Mouse (Mus musculus) embryonic facial prominence, embryonic 13.5 days (tissue): Measurements from ENCODE around the gene Efnb3. TPM values are rescaled to one million over a fixed set of nuclear protein-coding genes. Genes with fewer than 3 reads are reported as not detected.

Experiments
- microRNA-seq: library from miRNA; unstranded; fragments of <30 nt; microRNA quantifications from one replicate; pipeline ENCODE4, GENCODE M21; 2016
- polyA plus RNA-seq: library from polyadenylated mRNA; unstranded; fragments of >200 nt; fragmentation: Nextera tagmentation; extraction: Ambion mirVana; gene quantifications from 2 replicates; pipeline ENCODE4 v1.2.1, GENCODE M21; 2015

Gene Efnb3
- polyA plus RNA-seq, 1 experiment from 2014 or later, result 46.3 TPM

Small RNA genes lying within 50 kb of the gene (microRNA-seq; reads per million reads assigned to microRNA genes)
- gene Gm27493, result not detected

Other genes with a start within 250 kb of the Efnb3 start
- gene Cntrob, start 236.4 kb downstream of the Efnb3 start, polyA plus RNA-seq, result 30.4 and 33.8 TPM in 2 replicates
- gene Trappc1, start 236.2 kb downstream of the Efnb3 start, polyA plus RNA-seq, result 177 and 187 TPM in 2 replicates
- 1.8 and 2.5 TPM in 2 replicates for gene Kcnab3, start 233.9 kb downstream of the Efnb3 start, polyA plus RNA-seq
- gene Rnf227, start 219.7 kb downstream of the Efnb3 start, polyA plus RNA-seq, result 24.7 and 26.4 TPM in 2 replicates
- gene Chd3, start 190.8 kb downstream of the Efnb3 start, polyA plus RNA-seq, result 135 and 142 TPM in 2 replicates
- gene Naa38, start 164.7 kb downstream of the Efnb3 start, polyA plus RNA-seq, result 145 and 150 TPM in 2 replicates
- 43.4 and 46.5 TPM in 2 replicates for gene Cyb5d1, start 164.6 kb downstream of the Efnb3 start, polyA plus RNA-seq
- 13.2 and 16.4 TPM in 2 replicates for gene Tmem88, start 162.0 kb downstream of the Efnb3 start, polyA plus RNA-seq
- gene Kdm6b, start 146.5 kb downstream of the Efnb3 start, polyA plus RNA-seq, result 41.3 and 43.1 TPM in 2 replicates
- gene Dnah2, start 11.1 kb downstream of the Efnb3 start, polyA plus RNA-seq, result 4.2 and 4.4 TPM in 2 replicates
- gene Wrap53, start 20.1 kb upstream of the Efnb3 start, polyA plus RNA-seq, result 26.9 TPM in 2 replicates
- gene Trp53, start 20.2 kb upstream of the Efnb3 start, polyA plus RNA-seq, result 160 and 186 TPM in 2 replicates
- 7.9 and 8.3 TPM in 2 replicates for gene Atp1b2, start 45.7 kb upstream of the Efnb3 start, polyA plus RNA-seq
- gene Shbg, start 57.7 kb upstream of the Efnb3 start, polyA plus RNA-seq, result 0.50 TPM in 1 of 2 replicates, not detected in the other
- 23.8 and 28.2 TPM in 2 replicates for gene Sat2, start 61.8 kb upstream of the Efnb3 start, polyA plus RNA-seq
- 36.6 and 44.1 TPM in 2 replicates for gene Fxr2, start 72.8 kb upstream of the Efnb3 start, polyA plus RNA-seq
- gene Sox15, start 95.1 kb upstream of the Efnb3 start, polyA plus RNA-seq, result 0.41 and 0.63 TPM in 2 replicates
- gene Mpdu1, start 102.4 kb upstream of the Efnb3 start, polyA plus RNA-seq, result 54.3 and 74.9 TPM in 2 replicates
- gene Cd68, start 105.9 kb upstream of the Efnb3 start, polyA plus RNA-seq, result 11.4 and 11.9 TPM in 2 replicates
- gene Eif4a1, start 112.2 kb upstream of the Efnb3 start, polyA plus RNA-seq, result 514 and 625 TPM in 2 replicates
- gene Senp3, start 121.9 kb upstream of the Efnb3 start, polyA plus RNA-seq, result 119 and 122 TPM in 2 replicates
- gene Tnfsf13, start 125.6 kb upstream of the Efnb3 start, polyA plus RNA-seq, result 0.21 and 0.39 TPM in 2 replicates
- gene Tnfsf12, start 135.6 kb upstream of the Efnb3 start, polyA plus RNA-seq, result 5.7 and 6.4 TPM in 2 replicates
- 2.8 and 3.8 TPM in 2 replicates for gene Tnfsfm13, start 135.9 kb upstream of the Efnb3 start, polyA plus RNA-seq
- 27.3 and 31.3 TPM in 2 replicates for gene Polr2a, start 198.4 kb upstream of the Efnb3 start, polyA plus RNA-seq
- gene Slc35g3, start 201.8 kb upstream of the Efnb3 start, polyA plus RNA-seq, result not detected in 2 replicates
- gene Zbtb4, start 205.7 kb upstream of the Efnb3 start, polyA plus RNA-seq, result 3.5 and 4.8 TPM in 2 replicates
- 5.4 and 5.7 TPM in 2 replicates for gene Chrnb1, start 235.7 kb upstream of the Efnb3 start, polyA plus RNA-seq
- 3.6 TPM in 2 replicates for gene Fgf11, start 241.7 kb upstream of the Efnb3 start, polyA plus RNA-seq
- gene Tmem102, start 245.4 kb upstream of the Efnb3 start, polyA plus RNA-seq, result 4.0 and 4.7 TPM in 2 replicates